Mouse (Mus musculus): Measurements from ENCODE around the gene Dyrk3. TPM values are rescaled to one million over a fixed set of nuclear protein-coding genes. Genes with fewer than 3 reads are reported as not detected.

The Dyrk3 gene
- polyA plus RNA-seq, 1 experiment from 2014 or later, result 0.80 TPM

DNA sequence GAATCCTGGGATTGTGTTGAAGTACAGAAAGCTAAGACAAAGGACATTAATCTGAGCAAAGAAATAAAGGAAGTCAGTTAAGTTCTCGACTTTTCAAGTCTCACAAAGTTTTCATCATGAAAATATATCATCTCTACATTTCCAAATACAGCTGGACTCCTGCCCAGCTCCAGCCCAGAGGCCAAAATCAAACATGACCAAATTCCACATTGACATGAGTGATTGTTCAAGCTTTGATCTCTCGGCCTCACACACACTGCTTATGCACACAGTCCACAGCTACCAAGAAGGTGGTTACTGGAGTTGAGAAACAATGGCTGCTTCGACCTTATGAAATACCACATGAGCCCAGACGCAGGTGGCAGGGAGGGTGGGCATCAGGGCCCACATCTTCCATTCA is 54.5 kb downstream of the Dyrk3 start:
- peak overlapping the region; percentile 64; the same call in 1 of the 2 replicates for H3K27ac ChIP-seq (ENCODE audit: low read depth, low read length)
- H3K27me3 ChIP-seq (replicated peaks; ENCODE audit: control insufficient read depth, insufficient read depth, low read length), result no peaks in the 10 kb centered on the region
- H3K9me3 ChIP-seq (ENCODE audit: control insufficient read depth), result no peaks in the 10 kb centered on the region
- ATAC-seq, result no peak
- no peak overlapping the region for H3K9ac ChIP-seq (ENCODE audit: low read depth, low read length)
- no peaks in the 10 kb centered on the region for H3K36me3 ChIP-seq (ENCODE audit: control insufficient read depth, insufficient read depth)
- H3K4me1 ChIP-seq (replicated peaks; ENCODE audit: control insufficient read depth, insufficient read depth, low read length), result peaks cover 30% of the 10 kb centered on the region
- peak overlapping the region; percentile 25 for H3K4me2 ChIP-seq (replicated peaks; ENCODE audit: low read depth)
- no peak for TF ChIP-seq CTCF (IDR thresholded peaks at IDR 0.05; ENCODE audit: low read depth)
- 17% methylated on average over 4 of the region's 4 CpGs for WGBS
- no peak overlapping the region for H3K4me3 ChIP-seq (ENCODE audit: low read depth, low read length)

DNA sequence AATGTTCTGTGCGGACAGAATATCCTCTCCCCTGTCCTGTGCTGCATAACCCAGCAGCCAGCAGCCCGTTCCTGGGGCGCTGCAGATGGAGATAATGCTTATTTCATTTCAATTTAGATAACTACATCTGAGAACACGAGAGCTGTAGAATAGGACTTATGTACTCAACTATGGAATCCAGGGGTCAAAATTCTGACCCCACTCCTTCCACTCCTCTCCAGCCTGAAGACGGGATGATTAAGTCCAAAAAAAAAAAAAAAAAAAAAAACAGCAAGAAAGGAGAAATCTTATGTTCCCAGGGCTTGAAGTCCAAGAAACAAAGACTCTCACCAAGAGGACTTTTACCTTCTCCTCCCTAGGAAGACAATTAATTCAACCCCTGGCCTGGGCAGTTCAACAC is 55.0 kb downstream of the Dyrk3 start:
- H3K27me3 ChIP-seq (replicated peaks; ENCODE audit: control insufficient read depth, insufficient read depth, low read length), result no peaks in the 10 kb centered on the region

DNA sequence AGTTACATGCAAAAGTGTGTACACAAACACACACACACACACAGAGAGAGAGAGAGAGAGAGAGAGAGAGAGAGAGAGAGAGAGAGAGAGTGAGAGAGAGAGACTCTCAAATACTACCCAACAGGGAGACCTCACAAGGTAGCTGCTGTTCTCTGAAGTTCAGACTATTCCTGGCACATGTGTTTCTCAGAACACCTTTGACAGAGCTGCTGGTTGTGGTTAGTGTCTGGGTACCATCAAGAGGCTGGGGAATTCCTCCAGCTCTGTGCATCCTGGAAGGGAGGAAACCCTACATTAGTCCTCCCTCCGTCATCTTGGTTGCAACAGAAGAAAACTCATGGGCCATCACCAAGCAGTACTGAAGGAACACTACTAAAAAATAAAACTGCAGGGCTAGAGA is 57.5 kb downstream of the Dyrk3 start:
- peaks cover 25% of the 10 kb centered on the region for H3K4me1 ChIP-seq (replicated peaks; ENCODE audit: control insufficient read depth, insufficient read depth, low read length)
- ATAC-seq, result no peak
- no peaks in the 10 kb centered on the region for H3K27me3 ChIP-seq (replicated peaks; ENCODE audit: control insufficient read depth, insufficient read depth, low read length)
- no peak overlapping the region for H3K9ac ChIP-seq (ENCODE audit: low read depth, low read length)
- H3K27ac ChIP-seq (ENCODE audit: low read depth, low read length), result no peak overlapping the region
- no peak for TF ChIP-seq CTCF (IDR thresholded peaks at IDR 0.05; ENCODE audit: low read depth)
- H3K9me3 ChIP-seq (ENCODE audit: control insufficient read depth), result no peaks in the 10 kb centered on the region
- no peaks in the 10 kb centered on the region for H3K36me3 ChIP-seq (ENCODE audit: control insufficient read depth, insufficient read depth)
- 71% methylated on average over 1 of the region's 1 CpGs for WGBS
- H3K4me2 ChIP-seq (replicated peaks; ENCODE audit: low read depth), result no peak overlapping the region
- H3K4me3 ChIP-seq (ENCODE audit: low read depth, low read length), result no peak overlapping the region

More for the DNA sequence above, 55.0 kb downstream of the Dyrk3 start:
- Histone ChIP-seq H3K27ac (ENCODE audit: low read depth, low read length) (no peak overlapping the region), H3K9me3 (ENCODE audit: control insufficient read depth) (no peaks in the 10 kb centered on the region), H3K9ac (ENCODE audit: low read depth, low read length) (no peak overlapping the region), H3K4me2 (replicated peaks; ENCODE audit: low read depth) (no peak overlapping the region), H3K36me3 (ENCODE audit: control insufficient read depth, insufficient read depth) (no peaks in the 10 kb centered on the region), H3K4me3 (ENCODE audit: low read depth, low read length) (no peak overlapping the region), H3K4me1 (replicated peaks; ENCODE audit: control insufficient read depth, insufficient read depth, low read length) (peaks cover 31% of the 10 kb centered on the region)
- no peak for TF ChIP-seq CTCF (IDR thresholded peaks at IDR 0.05; ENCODE audit: low read depth)
- WGBS, result 25% methylated on average over 5 of the region's 5 CpGs
- ATAC-seq, result no peak

DNA sequence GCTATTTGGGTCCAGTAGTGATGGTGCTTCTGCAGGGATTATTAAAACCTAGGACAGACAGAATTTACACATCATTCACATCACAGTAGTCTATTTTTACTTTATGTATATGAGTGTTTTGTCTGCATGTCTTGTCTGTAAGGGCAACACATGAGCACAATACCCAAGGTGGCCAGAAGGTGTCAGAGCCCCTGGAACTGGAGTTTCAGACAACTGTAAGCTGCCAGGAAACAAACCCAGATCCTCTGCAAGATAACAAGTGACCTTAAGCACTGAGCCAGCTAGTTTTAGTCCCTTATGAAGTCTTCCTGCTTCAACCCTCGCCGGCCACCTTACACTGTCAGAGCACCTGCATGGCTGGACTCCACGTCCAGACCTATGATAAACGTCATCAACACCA is 58.4 kb downstream of the Dyrk3 start:
- peak; percentile 45 for ATAC-seq
- no peak overlapping the region for H3K4me3 ChIP-seq (ENCODE audit: low read depth, low read length)
- H3K36me3 ChIP-seq (ENCODE audit: control insufficient read depth, insufficient read depth), result no peaks in the 10 kb centered on the region
- 21% methylated on average over 4 of the region's 4 CpGs for WGBS
- peak; percentile 65 for TF ChIP-seq CTCF (IDR thresholded peaks at IDR 0.05; ENCODE audit: low read depth)
- H3K9me3 ChIP-seq (ENCODE audit: control insufficient read depth), result no peaks in the 10 kb centered on the region
- H3K4me2 ChIP-seq (replicated peaks; ENCODE audit: low read depth), result no peak overlapping the region
- peaks cover 25% of the 10 kb centered on the region for H3K4me1 ChIP-seq (replicated peaks; ENCODE audit: control insufficient read depth, insufficient read depth, low read length)
- H3K27me3 ChIP-seq (replicated peaks; ENCODE audit: control insufficient read depth, insufficient read depth, low read length), result no peaks in the 10 kb centered on the region
- no peak overlapping the region for H3K9ac ChIP-seq (ENCODE audit: low read depth, low read length)
- H3K27ac ChIP-seq (ENCODE audit: low read depth, low read length), result no peak overlapping the region

DNA sequence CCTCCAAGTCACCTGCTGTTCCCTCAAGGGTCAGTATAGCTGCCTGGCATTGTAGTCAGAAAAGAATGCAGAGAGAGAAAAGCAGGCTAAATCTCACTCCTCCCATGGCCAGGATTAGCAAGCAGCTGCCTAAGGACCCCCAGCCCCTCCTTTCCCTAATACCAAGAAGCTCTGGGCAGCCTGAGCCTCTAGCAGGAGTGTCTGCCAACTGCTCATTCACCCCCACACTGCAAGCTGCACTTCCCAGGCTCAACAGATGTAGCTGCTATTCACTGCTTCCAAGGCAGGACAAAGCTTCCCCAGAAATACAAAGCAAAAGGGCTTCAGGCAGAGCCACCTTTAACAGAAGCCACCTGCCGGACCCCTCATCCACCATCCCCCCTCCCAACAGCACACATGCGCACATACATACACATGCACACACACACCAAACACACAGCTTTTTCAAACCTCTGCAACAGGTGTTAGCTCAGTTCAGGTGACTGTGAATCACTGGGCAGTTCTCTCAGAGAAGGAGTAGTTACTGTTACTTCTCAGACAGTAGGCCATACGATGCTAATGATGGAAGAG is 59.3 kb downstream of the Dyrk3 start:
- 0 out of 2 replicates have a peak, but pooled peaks have one; percentile 18 for TF ChIP-seq CTCF (IDR thresholded peaks at IDR 0.05; ENCODE audit: low read depth)
- Histone ChIP-seq H3K27me3 (replicated peaks; ENCODE audit: control insufficient read depth, insufficient read depth, low read length) (no peaks in the 10 kb centered on the region), H3K4me2 (replicated peaks; ENCODE audit: low read depth) (no peak overlapping the region), H3K27ac (ENCODE audit: low read depth, low read length) (no peak overlapping the region), H3K36me3 (ENCODE audit: control insufficient read depth, insufficient read depth) (no peaks in the 10 kb centered on the region), H3K4me1 (replicated peaks; ENCODE audit: control insufficient read depth, insufficient read depth, low read length) (peaks cover 18% of the 10 kb centered on the region), H3K9me3 (ENCODE audit: control insufficient read depth) (no peaks in the 10 kb centered on the region), H3K9ac (ENCODE audit: low read depth, low read length) (no peak overlapping the region), H3K4me3 (ENCODE audit: low read depth, low read length) (no peak overlapping the region)
- 70% methylated on average over 3 of the region's 3 CpGs for WGBS
- ATAC-seq, result no peak

Other genes with a start within 250 kb of the Dyrk3 start
- not detected in 2 replicates for gene Il20, start 226.9 kb downstream of the Dyrk3 start, polyA plus RNA-seq (2015; fragmentation: Nextera tagmentation; extraction: Ambion mirVana)
- not detected in 2 replicates for gene Il19, start 198.2 kb downstream of the Dyrk3 start, polyA plus RNA-seq (2015; fragmentation: Nextera tagmentation; extraction: Ambion mirVana)
- gene Il10, start 118.5 kb downstream of the Dyrk3 start, polyA plus RNA-seq (2015; fragmentation: Nextera tagmentation; extraction: Ambion mirVana), result not detected in 2 replicates
- 34.9 and 35.9 TPM in 2 replicates for gene Mapkapk2, start 40.5 kb downstream of the Dyrk3 start, polyA plus RNA-seq (2015; fragmentation: Nextera tagmentation; extraction: Ambion mirVana)
- 26.4 and 27.1 TPM in 2 replicates for gene Eif2d, start 14.8 kb upstream of the Dyrk3 start, polyA plus RNA-seq (2015; fragmentation: Nextera tagmentation; extraction: Ambion mirVana)
- gene Rassf5, start 106.9 kb upstream of the Dyrk3 start, polyA plus RNA-seq (2015; fragmentation: Nextera tagmentation; extraction: Ambion mirVana), result 5.8 and 6.4 TPM in 2 replicates
- gene Ikbke, start 141.3 kb upstream of the Dyrk3 start, polyA plus RNA-seq (2015; fragmentation: Nextera tagmentation; extraction: Ambion mirVana), result 8.3 and 10.3 TPM in 2 replicates

Measured in intestine, postnatal 0 days (tissue).